Mouse (Mus musculus) spleen, adult 18-20 months (tissue): ENCODE data around the gene Chst11.

Experiments
- DNase-seq, 2 experiments: peaks; one replicate each; pipeline ENCODE4 v3.0.0; 2022; ENCODE audit warnings: mixed read lengths in 2 of 2

Gene Chst11

GRCm38 (mm10) chr10:83149342-83150178, 164.3 kb downstream of the Chst11 start:
- no peak for DNase-seq

- no peak for DNase-seq
Measured at GRCm38 (mm10) chr10:83150587-83150986, 165.3 kb downstream of the Chst11 start.

DNA sequence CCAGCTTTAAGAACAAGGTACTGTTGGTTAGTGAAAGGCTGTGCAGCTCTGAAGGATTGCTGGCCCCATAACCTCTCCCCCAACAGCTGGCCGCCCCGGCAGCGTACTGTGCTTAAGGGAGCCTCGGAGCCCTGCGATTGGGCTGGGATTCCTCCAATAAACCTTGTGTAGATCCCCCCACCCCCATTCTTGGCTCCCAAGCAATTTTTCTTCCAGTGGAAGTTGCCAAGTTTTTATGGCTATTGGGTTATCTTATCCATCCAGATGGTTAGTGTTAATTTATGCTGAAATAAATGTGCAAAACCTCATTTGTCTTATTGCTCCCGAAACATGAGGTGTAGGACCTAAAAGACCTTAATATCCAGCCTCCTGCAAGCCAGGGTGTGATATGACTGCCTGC, 166.1 kb downstream of the Chst11 start:
- DNase-seq = no peak

DNA sequence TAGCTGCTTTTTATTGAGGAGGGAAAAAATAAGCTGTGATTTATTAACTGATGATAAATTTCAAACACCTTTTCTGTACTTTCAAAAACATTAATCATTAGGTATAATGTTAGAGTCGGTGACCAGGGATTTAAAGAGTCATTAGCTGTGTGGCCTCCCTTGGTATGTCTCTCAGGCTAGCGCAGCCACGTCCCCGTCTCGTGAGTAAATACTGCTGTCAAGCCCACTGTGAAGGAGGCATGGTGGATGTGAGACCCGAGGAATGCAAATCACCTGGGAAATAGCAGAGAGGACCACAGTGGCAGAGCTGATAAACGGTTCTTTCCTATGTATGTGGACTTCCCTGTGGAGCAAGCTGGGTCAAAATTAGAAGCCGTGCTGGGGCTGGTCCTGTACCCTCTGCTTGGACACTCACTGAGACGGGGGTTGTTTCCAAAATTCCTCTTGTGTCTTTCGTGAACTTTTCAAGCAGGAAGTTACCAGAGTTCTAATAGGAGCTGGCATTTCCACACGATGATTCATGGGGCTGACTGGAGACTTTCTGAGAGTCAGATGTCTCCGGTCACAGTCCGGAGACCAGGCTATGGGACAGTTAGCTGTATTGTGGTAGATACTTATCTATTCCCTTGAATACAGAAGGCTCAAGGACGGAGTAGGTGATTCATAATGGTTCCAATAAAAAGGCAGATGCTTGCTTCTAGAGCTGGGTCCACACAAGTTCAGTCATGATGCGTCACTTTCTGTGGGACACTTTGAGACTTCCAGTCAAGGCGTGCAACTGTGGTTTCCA, 166.8 kb downstream of the Chst11 start:
- no peak for DNase-seq

DNA sequence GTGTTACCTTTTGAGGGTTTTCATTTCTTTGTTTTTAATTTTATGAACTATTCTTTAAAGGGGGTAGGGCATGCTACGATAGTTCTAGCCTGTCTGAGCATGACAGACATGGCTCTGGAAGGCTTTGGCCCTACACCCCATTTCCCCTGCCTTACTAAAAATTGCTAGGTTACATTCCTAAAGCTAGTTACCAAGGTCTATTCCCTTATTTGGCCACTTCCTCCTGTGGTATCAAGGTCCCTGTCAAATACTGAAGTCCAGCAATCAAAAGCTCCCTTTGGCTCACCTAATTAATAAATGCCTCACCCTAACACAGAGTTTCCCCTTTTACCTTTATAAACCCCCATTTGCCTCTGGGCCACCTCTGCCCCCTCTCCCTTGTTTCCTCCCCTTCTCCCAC, 167.4 kb downstream of the Chst11 start:
- no peak for DNase-seq

DNA sequence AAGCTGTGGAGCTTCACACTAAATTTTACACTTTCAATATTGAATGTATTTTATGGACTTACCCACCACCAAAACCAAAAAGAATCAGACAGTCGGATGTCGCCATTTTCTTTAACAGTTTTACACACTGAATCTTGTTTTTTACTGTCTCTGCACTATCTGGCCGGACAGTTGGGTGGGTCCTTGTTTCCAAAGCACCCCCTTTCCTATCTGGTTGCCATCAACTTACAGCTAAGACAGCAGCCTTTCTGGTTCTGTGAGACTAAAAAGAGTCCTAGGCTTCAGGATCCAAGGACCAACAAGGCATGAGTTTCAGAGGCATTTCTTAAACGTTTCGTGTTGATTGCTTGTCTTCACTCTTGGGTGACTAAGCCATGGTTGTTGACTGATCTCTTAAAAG, 168.1 kb downstream of the Chst11 start:
- no peak for DNase-seq

DNA sequence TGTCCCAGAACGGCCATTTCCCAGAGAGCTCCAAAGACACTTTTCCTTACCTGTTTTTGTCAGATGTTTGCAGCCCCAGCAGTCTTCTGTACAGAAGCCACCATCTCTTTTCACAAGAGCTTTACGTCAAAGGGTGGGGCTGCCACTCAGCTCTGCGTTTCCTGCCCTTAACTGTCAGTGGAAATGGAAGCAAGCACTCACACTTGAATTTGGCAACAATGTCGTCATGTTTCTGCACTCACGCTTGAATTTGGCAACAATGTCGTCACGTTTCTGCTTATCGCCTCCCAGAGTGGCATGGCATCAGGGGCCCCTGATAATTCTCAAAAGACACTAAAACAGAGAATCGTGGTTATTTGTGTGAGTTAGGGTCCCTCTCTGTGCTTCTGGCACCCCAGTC, 168.6 kb downstream of the Chst11 start:
- no peak for DNase-seq

DNA sequence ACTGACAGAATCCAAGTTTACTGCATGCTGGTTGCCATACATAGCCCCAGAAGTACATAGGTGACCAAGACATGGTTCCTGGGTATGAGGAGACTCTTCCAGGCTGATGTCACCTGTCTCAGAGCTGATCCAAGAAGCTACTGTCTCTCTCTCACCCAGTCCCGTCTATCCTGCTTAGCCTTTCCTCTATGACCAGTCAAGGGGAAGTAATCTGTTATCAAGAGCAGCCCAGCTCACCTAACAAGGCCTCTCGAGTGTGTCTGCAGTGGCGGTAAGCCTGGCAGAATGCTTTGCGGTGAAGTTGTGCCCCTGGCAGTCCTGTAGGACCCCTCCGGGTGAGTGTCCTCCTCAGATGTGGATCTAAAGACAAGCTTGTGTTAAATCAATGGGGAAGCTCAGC, 172.0 kb downstream of the Chst11 start:
- no peak for DNase-seq

DNA sequence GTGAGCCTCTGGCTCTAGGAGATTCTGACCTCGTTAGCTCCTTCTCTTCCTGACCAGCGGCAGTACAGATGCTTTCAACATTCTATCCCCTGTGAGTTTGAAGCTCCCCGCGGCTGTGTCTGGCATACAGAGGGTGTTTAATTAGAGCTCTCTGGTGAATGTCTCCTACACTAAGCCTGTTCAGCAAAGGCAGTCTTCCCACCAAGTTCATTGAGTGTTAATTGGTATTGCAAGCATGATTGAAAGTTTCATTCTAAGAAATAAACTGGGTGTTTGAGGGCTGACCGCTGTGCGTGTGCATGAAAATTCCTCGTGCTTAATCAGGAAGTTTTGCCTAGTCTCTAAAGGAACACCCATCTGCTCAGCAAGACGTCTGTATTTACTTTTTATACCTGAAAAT, 173.0 kb downstream of the Chst11 start:
- no peak for DNase-seq

- no peak for DNase-seq
Measured at GRCm38 (mm10) chr10:83159229-83159628, 173.9 kb downstream of the Chst11 start.

GRCm38 (mm10) chr10:83161656-83162365, 176.5 kb downstream of the Chst11 start:
- no peak for DNase-seq

GRCm38 (mm10) chr10:83163946-83164345, 178.6 kb downstream of the Chst11 start:
- DNase-seq = no peak

GRCm38 (mm10) chr10:83164901-83165435, 179.7 kb downstream of the Chst11 start:
- DNase-seq = no peak

- no peak for DNase-seq
Measured at GRCm38 (mm10) chr10:83165521-83166243, 180.4 kb downstream of the Chst11 start.

DNA sequence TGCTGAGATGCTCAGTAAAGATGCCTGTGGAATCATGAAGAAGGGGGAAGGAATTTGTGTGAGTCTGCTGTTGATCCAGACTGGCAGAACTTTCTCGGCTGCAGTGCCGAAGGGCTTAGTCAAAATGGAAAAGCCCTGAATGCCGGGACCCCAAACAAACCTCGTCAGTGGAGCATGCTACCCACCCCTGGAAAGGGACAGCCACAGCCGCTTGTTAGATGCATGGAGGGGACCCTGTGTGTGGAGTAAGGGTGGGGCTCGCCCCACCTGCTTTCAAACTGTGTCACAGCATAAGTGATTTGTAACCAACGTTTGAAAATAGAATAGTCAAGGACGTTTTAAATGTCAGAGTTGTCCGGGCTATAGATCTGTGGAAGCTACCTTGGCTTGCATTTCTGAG, 181.0 kb downstream of the Chst11 start:
- no peak for DNase-seq

- no peak for DNase-seq
Measured at GRCm38 (mm10) chr10:83167492-83167891, 182.2 kb downstream of the Chst11 start.

DNA sequence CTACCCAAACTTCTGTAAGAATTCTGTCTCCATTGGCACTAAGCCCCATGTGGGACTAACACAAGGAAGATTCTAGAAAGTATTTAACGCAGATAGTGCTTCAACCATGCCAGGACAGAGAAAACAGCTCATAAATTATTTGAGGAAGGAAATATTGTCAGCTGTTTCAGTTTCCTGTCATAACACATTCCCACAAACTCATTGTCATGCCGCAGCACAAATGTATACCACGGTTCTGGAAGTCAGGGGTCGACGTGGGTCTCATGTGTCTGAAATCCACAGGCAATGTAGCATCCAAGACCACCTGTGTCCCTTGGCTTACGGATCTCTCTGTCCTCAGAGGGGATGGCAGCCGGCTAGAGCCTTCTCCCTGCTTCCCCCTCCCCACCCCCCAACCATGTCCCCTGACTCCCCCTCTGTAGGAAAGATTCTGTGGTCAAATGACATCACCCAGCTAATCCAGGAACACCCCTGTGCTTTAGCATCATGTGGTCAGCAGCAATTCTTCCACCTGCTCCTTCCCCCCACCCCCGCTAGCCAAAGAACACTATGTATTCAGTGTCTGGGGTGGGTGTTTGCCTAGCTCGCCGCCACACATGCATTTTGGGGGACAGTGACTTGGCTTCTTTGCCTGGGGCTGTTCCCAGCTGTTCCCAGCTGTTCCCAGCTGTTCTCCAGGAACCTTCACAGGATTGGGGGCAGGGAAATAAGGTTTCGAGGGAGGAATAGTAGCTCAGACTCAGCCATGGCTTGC, 183.2 kb downstream of the Chst11 start:
- DNase-seq = no peak

GRCm38 (mm10) chr10:83169554-83169953, 184.3 kb downstream of the Chst11 start:
- no peak for DNase-seq

- DNase-seq = no peak
Measured at GRCm38 (mm10) chr10:83178151-83178550, 192.9 kb downstream of the Chst11 start.

- no peak for DNase-seq
Measured at GRCm38 (mm10) chr10:83178661-83179060, 193.4 kb downstream of the Chst11 start.

GRCm38 (mm10) chr10:83181831-83182572, 196.7 kb downstream of the Chst11 start:
- no peak for DNase-seq
